Mouse (Mus musculus): ENCODE measurements at regions not wholly inside any gene's neighbourhood (a gene's known extent, or its start where the extent isn't known, plus 50 kb on each side); places are given as distances from the start of the nearest gene placed in this dataset.

- no peak for DNase-seq (ENCODE audit: extremely low spot score in 1 of 2, low spot score in 1 of 2)
Measured at GRCm38 (mm10) chr3:19458386-19458785, 170.1 kb downstream of the 1700064H15Rik start.

- DNase-seq (ENCODE audit: extremely low spot score in 1 of 2, low spot score in 1 of 2), result no peak
Measured at GRCm38 (mm10) chr3:19457431-19457830, 171.0 kb downstream of the 1700064H15Rik start.

- DNase-seq (ENCODE audit: extremely low spot score in 1 of 2, low spot score in 1 of 2), result no peak
Measured at GRCm38 (mm10) chr3:19455838-19456448, 172.5 kb downstream of the 1700064H15Rik start.

DNA sequence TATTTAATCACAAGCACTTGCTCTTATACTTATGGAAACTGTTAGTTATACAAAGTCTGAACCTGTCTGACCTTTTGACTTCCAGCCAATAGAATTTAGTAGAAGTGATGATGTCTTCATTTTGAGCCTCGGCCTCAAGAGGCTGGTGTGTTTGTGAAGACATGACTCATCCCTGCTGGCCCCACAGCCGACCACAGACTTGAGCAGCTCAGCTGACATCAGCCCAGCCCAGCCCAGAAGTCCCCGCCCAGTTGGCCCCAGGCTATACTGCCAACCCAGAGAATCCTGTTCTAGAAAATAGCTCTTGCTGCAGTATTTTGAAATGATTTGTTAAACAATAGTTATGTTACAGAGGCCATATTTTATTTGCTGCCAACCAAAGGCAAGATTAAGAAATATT lies 177.5 kb downstream of the 1700064H15Rik start:
- no peak for DNase-seq (ENCODE audit: extremely low spot score in 1 of 2, low spot score in 1 of 2)

GRCm38 (mm10) chr3:19448931-19449330 lies 179.5 kb downstream of the 1700064H15Rik start:
- no peak for DNase-seq (ENCODE audit: extremely low spot score in 1 of 2, low spot score in 1 of 2)

DNA sequence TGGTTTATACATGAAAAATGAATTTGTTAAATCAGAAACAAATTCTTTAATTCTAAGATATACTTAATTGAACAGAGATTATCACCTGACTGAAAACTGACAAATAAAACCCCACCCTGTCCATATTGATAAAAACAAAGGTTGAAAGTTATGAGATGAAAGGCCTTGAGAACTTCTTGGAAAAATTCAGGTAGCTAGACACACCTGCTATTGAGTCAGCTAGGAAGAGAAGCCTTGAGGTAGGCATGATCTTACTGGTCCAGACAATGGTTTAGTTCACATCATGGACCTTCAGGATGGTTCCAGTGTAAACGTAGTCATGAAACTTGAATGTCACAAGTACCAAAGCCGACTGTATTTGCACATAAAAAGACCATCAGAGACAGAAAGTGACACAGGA lies 180.3 kb downstream of the 1700064H15Rik start:
- no peak for DNase-seq (ENCODE audit: extremely low spot score in 1 of 2, low spot score in 1 of 2)

GRCm38 (mm10) chr3:19447733-19448132 lies 180.7 kb downstream of the 1700064H15Rik start:
- DNase-seq (ENCODE audit: extremely low spot score in 1 of 2, low spot score in 1 of 2), result no peak

GRCm38 (mm10) chr3:19444914-19445313 lies 183.6 kb downstream of the 1700064H15Rik start:
- DNase-seq (ENCODE audit: extremely low spot score in 1 of 2, low spot score in 1 of 2), result no peak

- DNase-seq (ENCODE audit: extremely low spot score in 1 of 2, low spot score in 1 of 2), result no peak
Measured at GRCm38 (mm10) chr3:19441827-19442226, 186.7 kb downstream of the 1700064H15Rik start.

- no peak for DNase-seq (ENCODE audit: extremely low spot score in 1 of 2, low spot score in 1 of 2)
Measured at GRCm38 (mm10) chr3:19430159-19430558, 198.3 kb downstream of the 1700064H15Rik start.

GRCm38 (mm10) chr3:19429422-19430076 lies 198.9 kb downstream of the 1700064H15Rik start:
- DNase-seq (ENCODE audit: extremely low spot score in 1 of 2, low spot score in 1 of 2), result no peak

- no peak for DNase-seq (ENCODE audit: extremely low spot score in 1 of 2, low spot score in 1 of 2)
Measured at GRCm38 (mm10) chr3:19429010-19429409, 199.5 kb downstream of the 1700064H15Rik start.

- DNase-seq (ENCODE audit: extremely low spot score in 1 of 2, low spot score in 1 of 2), result no peak
Measured at GRCm38 (mm10) chr3:19426130-19426556, 202.3 kb downstream of the 1700064H15Rik start.

GRCm38 (mm10) chr3:19425322-19425721 lies 203.2 kb downstream of the 1700064H15Rik start:
- no peak for DNase-seq (ENCODE audit: extremely low spot score in 1 of 2, low spot score in 1 of 2)

DNA sequence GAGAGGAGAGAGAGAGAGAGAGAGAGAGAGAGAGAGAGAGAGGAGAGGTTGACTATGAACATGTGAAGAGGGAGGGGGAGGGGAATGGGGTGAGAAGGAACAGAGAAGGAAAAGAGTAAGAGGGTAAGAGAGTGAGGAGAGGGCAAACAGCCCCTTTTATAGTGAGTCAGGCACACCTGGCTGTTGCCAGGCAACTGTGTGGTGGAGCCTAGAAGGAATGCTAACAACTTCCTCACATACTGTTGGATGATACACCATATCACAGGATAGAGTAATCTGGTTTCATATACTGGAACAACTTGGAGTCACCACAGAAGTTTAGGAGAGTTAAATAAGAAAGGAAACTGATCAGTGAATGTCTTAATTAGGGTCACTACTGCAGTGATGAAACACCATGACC lies 204.1 kb downstream of the 1700064H15Rik start:
- no peak for DNase-seq (ENCODE audit: extremely low spot score in 1 of 2, low spot score in 1 of 2)

DNA sequence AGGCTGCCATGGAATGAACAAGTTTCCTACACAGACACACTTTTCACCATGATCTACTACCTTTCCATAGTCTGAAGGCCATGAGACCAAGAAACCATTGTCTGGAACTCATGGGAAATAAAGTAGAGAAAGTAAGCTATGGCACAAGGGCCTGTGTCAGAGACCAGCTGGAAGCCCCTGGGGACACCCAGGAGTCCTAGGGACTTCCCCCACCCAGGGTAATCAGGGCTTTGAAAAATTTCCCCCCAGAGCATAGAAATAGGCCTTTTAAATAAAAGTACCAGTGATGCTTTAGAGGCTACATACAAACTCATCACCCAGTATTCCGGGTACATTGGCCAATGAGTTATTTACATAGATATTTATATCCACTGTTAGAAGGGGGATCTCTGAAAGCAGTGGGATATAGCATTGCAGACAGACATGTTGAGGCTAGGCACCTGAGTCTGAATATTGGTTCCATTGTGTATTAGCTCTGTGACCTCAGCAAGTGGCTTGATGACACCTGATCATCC lies 207.0 kb downstream of the 1700064H15Rik start:
- DNase-seq (ENCODE audit: extremely low spot score in 1 of 2, low spot score in 1 of 2), result no peak

DNA sequence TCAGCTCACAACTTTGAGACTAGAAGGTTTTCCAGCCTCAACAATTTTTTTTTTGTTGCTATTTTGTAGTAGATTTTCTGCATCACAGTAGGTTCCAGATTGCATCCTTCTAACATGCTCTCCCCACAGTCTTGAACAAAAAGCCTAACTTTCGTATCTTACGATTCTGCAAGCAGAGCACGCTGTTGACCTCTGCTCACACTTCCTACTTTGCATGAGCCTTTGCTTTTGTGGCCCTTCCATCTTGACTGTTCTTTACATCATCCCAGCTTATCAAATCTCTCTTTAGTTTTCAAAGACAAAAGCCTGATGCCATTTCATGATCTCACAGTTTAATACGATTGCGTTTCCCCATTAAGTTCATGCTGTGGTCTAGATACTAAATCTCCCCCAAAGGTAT lies 207.6 kb downstream of the 1700064H15Rik start:
- no peak for DNase-seq (ENCODE audit: extremely low spot score in 1 of 2, low spot score in 1 of 2)

DNA sequence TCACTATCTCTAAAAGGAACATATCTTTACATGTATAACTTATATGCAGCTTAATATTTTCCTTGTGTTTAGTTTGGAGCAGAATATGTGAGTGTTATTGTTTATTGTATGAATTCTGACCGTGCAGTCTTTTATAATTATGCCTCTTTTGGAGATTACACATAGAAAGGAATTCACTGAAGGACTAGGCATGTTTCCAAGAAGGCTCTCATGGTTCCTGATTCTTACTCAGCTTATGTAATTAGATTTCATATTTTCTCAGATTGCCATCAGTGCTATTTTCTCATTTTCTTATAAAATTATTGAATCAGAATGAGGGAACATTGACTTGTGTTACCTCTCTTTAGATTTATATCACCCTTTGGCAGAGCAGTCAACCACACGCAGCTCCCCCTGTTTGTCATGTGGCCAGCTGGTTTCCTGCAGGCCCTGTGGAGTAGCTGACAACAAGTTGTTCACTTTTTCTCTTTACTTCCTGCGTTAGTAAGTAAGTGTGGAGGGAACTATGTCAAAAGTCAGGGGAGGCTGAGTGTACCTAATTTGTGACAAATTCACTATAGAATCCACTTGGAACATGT lies 217.4 kb downstream of the 1700064H15Rik start:
- peak in 1 of 2 experiments; percentile 20 for DNase-seq (ENCODE audit: extremely low spot score in 1 of 2, low spot score in 1 of 2)

GRCm38 (mm10) chr3:19408283-19408682 lies 220.2 kb downstream of the 1700064H15Rik start:
- no peak for DNase-seq (ENCODE audit: extremely low spot score in 1 of 2, low spot score in 1 of 2)

DNA sequence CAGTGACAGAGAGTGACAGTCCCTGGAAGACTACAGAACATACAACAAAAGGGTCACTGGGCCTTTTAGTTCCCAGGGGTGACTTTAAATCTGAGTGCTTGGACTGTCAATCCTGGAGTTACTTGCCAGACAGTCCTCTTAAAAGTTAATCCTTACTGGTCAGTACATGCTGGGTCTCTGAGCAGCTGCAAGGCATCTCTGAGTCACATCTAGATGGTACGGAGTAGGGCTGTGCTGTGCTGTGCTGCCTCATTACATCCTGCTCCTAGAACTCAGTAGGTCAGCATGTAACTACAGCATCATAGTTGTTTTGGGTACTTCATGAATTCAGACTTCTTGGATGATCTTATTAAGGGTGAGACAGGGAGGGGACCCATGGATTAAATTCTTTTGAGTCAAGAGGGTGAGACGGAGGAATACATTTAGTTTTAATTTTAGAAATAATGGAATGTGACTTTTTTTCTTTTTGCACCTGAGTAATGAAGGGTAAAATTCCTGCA lies 220.8 kb downstream of the 1700064H15Rik start:
- DNase-seq (ENCODE audit: extremely low spot score in 1 of 2, low spot score in 1 of 2), result no peak

DNA sequence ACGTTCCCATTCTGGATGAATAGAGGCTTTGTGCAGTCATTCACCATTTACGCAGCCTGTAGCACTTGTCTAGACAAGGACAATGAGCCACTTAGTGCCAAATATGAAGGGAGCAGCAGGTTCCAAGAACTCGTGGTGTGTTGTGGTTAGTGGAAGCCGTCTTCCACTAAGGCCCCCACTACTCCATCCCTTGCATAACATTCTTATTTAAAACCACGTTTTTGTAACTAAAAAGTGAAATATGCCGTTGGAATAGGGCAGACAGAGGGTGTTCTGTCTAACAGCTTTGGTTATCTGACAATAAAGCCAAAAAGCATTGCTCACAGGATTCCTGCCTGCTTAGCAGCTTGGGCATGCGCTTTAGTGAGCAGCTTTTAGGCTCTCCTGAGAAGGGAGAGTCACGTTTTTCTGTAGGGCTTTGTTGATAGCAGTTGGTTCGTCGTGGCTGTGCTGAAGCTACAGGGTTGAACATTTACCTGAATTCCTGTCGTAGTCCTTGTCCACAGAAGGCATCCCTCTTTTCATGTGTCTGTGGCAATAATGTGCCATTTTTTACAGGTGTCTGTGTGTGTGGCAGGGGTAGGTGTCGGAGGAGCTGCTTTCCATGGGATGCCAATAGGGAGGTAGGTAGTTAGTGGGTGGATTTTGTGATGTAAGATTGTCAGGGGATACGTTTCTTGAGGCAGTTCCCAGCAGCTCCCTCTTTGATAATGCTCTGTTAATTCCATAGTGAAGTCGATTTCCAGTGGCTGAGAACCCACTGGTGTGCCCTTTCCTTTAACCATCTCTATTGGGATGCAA lies 221.9 kb downstream of the 1700064H15Rik start:
- peak in 1 of 2 experiments; percentile 47 for DNase-seq (ENCODE audit: extremely low spot score in 1 of 2, low spot score in 1 of 2)
